Mouse (Mus musculus) adrenal gland, postnatal 36 days (tissue): ENCODE data around the gene Csnk1d. TPM values are rescaled to one million over a fixed set of nuclear protein-coding genes. Genes with fewer than 3 reads are reported as not detected.
A peak's percentile ranks its signal among the peaks of the same experiment; 100 is the strongest.

ENCODE experiments used
- DNase-seq, 2 experiments: peaks; one replicate each; pipeline ENCODE4 v3.0.0; 2021; ENCODE audit warnings: mixed read lengths in 1 of 2
- total RNA-seq, 2 experiments: library from RNA; stranded (reverse); gene quantifications; 2 replicates each; pipeline ENCODE4 v1.2.3; 2021

The Csnk1d gene
- total RNA-seq, 2 experiments from 2014 or later: 126 to 127 TPM

DNA sequence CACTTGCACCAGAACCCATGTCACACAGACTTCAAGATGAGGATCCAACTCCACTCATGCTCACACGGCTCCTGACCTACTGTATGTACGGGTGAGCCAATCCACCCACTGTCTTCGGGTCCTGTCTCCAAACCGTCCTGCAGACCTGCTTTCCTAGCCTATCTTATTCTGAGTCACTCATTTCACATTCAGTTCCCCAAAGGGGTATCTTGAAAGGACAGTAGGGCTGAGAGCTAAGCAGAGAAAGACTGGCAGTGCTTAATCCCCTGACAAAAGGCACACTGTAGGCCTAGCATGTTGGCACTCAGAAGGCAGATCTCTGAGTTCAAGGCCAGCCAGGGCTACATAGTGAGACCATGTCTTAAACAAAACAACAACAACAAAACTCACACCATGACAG lies 2.7 kb downstream of the Csnk1d start:
- no peak for DNase-seq

DNA sequence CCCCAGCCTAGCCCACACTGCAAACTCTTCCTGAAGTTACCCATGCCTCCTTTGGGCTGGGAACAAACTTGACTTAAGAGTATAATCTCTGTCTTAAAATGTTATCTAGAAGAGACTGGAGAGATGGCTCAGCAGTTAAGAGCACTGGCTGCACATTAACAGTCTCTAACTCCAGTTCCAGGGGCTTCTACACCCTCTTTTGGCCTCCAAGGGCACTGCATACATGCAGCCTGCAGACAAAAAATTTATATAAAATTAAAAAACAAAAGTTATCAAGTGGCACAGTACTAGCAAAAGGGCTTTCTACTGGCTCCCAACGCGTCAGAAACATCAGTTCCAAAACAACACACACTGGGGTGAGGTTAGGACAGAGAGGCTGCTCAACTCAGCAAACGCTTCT lies 3.5 kb downstream of the Csnk1d start:
- DNase-seq: no peak

DNA sequence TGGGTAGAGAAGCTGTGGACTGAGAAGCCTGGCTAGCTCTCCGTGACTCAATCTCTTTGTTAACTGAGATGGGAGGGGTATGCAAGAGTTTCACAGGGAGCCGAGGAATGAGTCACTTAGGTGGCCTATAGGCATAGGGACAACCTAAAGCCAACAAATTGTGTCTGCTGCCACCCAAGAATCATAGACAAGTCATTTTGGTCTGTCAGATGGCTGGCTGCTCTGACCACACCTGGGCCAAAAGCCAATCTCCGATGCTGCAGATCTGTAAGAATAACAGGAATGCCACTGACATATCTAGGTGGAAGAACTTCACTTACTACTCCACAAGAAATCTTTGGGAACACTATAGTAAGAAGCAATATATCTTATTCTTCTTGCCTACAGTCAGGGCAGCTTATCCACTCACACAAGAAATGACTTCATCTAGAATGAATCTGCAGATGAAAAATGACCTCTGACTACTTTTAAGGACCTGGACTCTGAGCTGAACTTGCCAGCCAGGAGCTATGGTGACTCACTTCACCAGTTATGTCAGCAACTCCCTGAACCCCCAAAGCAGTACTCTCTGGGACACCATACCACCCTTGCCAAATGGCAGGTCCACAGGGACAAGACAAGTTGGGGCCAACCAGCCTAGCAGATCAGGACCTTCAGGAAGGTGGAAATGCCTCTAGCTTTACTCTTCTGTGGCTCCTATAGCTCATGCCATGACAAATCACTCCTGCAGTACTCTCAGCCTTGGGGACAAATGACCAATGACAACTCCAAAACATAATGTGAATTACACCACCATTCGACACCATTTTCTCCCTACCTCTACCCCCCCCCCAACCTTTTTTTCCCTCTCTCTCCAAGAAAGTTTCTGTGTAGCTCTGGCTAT lies 6.4 kb downstream of the Csnk1d start:
- peak; percentile 66 for DNase-seq

DNA sequence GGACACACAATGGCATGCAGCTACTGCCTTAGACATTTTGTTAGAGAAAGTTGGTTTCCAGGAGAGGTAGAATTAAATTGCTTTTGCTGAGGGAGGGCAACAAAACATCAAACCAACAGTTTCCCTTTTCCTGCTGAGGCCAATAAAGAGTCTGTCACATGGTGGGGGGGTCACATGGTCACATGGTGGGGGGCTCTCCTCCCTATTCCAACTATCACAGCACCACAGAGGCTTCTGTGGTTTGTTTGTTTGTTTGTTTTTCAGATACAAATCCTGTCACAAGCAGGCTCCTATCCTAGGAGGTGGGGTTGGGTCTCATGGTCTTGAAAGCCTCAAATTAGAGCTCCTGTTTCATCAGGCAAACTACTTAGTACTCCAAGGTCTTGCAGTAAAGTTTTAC lies 8.7 kb downstream of the Csnk1d start:
- DNase-seq: no peak

DNA sequence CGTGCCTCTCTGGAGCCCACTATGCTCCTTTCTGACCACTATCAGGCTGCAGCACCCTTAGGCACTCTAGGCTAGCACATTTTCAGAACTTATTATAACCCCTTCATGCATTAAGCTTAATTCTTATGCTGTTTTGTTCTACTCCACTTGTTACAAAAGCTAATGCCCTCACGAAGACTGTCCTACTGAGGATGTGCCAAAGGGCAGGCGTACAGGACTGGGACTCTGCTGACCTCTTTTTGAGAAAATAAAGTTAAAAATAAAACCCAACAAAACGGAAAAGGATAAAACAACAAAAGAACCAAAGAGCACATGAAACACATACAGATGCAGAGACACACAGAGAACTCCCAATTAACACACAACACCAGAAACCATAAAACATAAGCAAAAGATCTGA lies 9.5 kb downstream of the Csnk1d start:
- DNase-seq: no peak

DNA sequence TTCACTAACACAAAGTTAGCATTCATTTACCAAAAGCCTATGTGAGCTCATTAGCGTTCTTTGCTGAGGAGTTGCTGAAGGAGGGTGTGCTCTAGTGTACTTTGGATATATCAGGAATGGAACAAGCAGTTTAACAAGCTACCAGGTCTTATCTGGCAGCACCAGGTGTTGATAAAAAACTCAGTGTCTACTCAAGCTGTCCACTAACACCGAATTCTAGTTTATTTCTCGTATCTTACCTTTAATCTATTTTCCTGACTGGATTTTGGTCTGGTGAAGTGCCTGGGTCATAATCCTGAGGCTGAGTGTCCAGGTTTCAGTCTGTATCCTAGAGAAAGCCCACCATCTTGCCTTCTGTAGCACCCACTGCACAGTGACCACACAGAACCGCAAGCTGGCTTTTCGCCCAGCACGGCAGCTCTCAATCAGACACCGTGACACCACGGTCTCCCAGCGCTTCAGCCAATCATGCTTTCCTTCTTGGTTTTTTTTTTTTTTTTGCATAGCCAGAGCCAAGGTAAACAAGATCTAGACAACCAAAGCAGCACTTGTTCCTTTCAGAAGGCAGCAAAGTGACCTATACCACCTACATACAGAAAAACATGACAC lies 10.6 kb downstream of the Csnk1d start:
- DNase-seq: peak; percentile 63 to 76

DNA sequence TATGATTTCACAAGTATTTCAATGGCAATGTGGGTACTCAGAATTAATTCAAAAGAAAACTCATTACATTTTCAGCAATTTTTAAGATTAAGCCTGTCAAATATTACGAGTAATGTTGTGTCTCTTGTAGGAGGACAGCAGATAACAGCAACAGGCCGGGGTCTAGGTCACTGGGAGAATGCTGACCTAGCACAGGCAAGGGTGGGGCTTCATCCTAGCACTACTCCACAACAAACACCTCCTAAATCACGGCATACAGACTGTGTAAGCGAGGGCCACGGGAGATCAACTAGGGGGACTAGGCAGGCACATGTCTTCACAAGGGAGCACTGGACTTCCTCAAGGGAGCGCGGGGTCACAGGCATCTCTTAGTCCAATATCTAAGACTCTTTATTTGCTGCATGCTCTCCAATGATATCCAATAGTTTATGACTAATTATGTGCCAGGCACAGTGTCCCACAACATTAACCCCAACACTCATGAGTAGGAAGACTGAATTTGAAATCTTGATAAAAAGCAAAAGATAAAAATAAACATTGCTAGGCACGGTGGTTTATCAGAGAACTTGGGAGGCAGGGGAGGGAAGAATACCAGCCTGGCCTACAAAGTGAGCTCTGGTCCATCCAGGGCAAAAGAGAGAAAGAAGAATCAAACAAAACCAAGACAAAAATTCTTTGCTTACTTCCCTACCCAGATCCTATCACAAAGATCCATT lies 11.3 kb downstream of the Csnk1d start:
- no peak for DNase-seq

DNA sequence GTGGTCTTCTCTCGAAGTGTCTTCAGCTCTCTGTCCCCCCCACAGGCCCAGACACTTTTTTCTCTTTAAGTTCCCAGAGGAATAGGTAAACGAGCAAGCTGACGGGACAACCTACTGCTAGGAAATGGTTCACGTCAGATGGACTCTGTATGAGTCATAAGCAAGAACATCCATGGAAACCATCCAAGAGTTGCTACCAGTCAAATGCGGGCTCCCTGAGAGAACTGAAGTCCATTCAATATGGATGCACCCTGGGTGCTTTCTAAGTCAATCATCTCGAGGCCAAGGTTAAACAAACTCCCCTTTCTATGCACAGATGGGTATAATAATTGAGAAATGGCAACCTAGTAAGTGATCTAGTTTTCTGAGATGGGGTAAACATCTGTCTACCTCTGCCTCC lies 17.8 kb downstream of the Csnk1d start:
- no peak for DNase-seq

DNA sequence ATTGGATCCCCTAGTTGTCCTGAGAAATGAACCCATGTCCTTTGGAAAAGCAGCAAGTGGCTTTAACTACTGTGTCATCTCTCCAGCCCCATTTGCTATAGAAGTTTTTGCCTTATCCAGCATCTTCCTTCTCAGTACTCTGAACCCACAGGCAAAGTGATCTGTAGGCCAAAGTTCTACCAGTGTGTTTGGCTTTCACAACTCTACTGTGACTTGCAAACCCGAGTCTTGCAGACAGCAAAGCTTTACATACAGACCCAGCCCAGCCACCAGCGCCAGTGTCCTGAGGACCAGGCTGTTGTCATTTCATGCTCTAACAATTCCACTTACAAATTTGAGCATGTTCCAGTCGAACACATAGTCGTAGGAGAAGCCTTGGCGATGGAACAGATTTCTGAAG lies 19.9 kb downstream of the Csnk1d start:
- DNase-seq: no peak

DNA sequence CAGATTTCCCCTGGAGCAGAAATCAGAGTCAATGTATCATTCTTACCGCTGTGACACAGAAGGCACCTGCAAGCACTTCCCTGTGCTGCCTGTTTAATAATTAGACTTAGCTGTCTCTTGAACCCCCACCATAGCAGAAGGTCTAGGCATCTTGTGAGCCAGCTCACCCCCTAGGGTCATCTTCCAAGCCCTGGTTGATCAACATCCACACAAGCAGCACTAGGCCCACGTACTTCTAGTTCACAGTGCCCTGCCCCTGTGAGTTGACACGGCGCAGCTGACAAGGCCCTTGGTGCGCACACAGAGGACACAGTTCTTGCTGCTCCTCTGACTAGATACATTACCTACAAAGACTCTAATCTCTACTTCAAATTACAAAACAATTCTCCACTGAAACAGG lies 21.4 kb downstream of the Csnk1d start:
- DNase-seq: no peak

DNA sequence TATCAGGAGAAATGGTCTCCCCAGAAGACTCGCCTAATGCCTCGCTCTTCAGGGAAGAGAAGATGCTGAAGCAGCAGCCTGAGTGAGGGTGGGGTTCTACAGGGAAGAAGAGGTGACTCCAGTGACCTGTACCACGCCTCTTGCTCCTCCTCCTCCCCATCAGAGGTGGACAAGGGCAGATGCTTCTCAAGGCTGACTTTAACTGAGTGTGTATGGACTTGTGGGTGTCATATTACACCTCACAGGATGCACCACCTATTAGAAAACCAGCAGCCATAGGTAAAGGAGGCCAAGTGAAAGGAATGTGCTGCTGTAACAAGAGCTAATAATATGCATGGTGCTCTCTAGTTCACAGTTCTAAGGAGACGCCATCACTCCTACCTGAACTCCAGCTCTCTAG lies 25.5 kb downstream of the Csnk1d start:
- DNase-seq: no peak

DNA sequence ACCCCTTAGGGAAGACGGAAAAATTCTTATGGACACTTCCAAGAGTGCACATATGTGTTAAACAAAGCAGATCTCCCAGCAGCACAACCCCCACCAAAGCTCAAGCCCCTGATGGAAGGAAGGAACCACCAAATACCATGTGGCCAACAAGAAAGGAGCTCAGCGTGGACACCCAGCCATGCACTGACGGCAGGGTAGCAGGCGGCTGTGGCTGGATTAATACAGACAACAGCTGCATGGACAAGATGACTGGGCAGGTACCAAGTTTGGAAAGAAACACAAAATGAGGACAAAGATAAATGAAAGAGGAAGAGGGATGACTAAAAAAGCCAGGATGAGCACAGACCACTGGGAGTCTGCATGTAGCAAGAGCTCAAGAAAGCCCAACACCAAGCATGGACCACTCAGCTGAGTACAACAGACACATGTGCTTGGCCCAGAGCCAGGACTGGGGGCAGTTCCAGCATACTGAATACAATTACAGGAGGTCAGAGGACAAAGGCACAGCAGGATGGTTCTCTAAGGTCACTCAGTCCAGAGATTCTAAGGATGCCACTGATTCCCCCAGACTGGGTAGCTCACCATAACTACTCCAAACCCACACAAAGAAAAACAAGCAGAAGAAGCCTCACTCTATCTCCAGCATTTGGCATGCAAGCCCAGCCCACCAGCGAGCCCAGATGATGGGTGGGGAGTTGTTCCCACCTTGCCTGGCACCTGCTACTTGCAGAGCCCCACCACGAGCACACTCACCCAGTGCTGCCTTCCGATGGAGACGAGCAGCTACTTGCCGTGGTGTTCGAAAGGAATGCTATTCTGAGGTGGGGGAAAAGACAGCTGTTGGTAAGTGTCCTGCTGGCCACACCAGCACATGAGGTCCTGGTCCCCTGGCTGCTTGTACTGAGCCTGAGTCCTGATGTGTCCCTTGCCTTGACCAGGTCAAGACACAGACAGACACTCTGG lies 26.7 kb downstream of the Csnk1d start:
- DNase-seq: no peak

DNA sequence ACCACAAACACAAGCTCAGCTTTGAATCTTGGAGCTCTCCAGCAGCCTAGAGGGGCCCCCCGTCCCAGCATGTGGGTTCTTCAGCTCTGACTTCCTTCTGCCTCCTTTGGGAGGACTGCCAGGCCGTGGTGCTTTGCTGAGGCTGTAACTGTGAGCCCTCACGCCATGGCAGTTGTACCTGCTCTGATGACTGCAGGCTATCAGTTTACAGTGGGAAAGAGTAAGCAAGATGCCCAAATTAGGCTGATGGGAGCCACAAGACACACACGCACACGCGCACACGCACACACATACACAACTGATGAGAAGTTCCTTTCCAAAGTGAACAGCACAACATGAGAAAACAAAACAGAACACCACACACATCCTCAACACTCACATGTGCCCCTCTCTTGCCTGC lies 28.2 kb downstream of the Csnk1d start:
- DNase-seq: no peak

DNA sequence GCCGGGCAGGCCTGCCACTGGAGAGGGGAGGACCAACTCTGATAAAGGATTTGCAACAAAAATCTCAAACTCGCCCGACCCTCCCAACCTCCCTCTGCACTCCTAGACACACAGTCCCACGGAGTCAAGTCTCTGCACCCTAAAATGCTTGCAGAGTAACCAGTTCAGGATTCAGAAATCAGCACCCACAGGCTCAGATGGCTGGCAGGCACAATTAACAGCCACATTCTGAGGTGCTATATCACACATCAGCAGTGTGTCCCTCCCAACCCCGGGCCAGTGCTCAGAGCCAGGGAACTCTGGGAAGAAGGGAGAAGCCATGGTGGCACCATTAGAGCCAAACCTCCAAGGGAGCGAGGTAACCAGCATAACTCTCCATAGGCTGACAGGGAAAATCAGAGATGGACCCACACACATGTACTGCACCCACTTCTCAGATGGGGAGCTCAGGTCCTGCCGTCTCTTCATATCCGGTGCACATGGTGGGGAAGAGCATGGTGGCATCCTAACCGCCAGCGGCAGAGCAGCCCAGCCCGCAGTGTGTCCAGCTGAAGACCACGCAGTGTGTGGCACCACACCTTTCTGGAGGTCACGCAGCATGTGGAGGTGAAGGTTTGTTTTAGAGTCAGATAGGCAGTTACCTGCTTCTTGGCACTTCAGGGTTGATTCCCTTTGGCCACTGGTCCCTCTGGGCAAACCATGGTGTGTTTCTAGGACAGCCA lies 28.9 kb downstream of the Csnk1d start:
- no peak for DNase-seq

DNA sequence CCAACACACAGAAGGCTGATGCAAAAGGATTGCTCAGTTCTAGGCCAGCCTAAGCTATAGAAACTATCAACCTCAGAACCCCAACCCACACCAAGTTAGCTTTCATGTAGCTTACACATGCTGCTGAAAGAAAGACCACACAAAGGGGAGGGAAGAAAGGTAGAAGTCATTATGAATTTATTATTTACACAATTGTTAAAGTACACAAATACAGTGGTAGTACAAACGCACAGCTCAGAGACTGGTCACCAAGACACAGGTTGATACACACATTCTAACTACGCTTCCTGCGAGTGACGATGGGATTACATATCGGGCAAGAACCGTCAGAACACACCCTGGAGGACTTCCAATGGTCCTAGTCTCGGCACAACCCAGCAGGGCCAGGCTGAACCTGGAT lies 29.5 kb downstream of the Csnk1d start:
- no peak for DNase-seq

DNA sequence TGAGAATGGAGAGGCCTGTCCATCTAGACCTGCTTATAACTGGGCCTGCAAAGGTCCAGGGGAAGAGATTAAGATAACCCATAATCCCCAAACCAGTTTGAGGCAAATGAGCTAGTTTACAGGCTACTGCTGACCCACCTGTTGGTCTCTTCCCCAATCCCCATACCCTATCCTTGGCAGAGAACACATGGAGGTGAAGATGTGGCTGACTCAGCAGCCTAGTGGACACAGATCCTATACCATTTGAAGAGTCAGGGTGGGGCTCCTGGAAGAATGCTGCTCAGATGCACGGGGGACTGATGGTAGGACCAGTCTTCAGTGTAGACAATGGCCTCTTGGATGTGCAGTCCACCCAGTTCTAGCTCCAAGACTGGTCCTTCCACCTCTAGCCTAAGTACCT lies 30.9 kb downstream of the Csnk1d start:
- no peak for DNase-seq

DNA sequence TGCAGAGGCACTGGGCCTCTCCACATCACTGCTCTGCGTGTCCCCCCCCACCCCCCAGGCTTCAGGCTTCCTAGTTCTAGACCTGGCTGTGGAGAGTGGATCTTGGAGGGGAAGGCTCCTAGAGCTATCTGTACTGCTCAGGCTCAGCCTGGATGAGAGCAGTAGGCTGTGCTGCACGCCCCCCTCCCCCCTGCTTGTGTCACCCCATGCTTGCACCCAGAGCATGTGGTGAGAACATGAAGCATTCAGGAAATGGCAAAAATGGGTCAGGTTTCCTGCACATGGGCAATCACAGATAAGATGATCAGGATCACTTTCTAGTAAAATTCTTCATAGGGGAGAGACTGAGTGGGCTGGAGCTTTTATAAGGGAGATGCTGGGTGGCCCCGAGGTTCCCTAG lies 31.6 kb downstream of the Csnk1d start:
- DNase-seq: no peak

DNA sequence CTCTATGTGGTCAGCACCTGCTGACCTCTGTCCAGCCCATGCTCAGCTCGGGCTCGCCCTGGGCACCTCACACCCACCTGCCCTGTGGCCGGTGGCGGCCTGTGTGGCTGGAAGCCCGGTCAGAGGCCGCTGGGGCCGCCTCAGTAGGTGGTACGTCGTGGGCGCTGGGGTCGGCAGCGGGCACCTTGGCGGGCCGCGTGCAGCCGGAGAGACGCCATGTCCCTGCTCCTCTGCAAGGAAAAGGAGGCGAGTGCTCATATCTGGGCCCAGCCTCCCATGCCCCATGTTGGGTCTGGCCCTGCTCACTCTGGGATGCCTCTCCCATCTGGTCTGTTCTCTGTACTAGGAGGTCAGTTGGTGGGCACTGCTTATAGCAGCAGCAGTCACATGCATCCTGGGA lies 32.1 kb downstream of the Csnk1d start:
- DNase-seq: no peak

DNA sequence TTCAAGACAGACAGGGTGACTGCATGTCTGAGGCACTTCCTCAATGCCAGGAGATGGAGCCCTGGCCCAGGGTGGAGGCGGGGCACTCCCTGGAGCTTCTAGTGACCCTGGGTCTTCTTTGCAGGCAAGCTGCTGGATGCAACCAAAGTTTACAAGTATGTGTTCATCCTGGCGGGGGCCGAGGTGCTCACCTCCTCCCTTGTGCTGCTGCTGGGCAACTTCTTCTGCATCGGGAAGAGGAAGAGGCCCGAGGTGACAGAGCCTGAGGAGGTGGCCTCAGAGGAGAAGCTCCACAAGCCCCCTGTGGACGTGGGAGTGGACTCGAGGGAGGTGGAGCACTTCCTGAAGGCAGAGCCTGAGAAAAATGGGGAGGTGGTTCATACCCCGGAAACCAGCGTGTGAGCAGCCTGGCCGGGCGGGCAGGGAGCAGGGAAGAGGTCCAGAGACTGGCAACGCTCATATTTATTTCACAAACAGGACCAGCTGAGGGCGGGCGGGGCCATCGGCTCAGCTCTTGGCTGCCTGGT lies 33.3 kb downstream of the Csnk1d start:
- DNase-seq: peak in 1 of 2 experiments; percentile 41

DNA sequence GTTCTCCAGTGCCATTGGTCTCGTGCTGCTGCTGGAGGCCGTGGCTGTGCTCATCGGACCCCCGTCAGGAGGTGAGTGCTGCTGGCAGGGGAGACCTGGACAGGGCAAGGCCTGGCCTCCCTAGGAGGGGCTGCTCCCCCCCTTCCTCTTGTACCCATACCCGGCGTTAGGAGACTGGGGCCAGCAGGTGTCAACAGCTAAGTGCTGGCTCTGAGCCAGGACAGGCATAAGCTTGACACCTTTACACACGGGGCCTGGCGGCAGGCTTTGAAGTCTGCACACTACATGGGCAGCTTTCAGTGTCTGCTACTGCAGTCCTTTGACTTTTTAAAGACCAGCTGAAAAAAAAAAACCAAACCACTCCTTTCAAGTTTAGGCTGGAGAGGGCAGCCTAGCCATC lies 34.1 kb downstream of the Csnk1d start:
- DNase-seq: no peak

DNA sequence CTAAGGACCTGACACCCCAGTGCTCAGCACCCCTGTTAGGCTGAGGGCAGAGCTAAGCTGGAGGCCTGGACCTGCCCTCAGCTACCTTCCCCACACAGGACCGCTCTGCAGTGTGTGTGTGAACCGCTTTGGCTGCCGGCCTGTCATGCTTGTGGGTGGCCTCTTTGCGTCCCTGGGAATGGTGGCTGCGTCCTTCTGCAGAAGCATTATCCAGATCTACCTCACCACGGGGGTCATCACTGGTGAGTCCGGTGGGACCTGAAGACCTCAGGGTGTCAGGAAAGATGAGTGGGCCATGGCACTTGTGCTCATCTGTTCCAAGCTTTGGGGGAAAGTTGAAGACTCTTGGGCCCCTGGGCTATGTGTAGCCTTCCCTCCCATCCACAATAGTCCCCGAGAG lies 35.4 kb downstream of the Csnk1d start:
- no peak for DNase-seq
